Mouse (Mus musculus): ENCODE measurements around the gene Foxa1.

- TF ChIP-seq CTCF (IDR thresholded peaks at IDR 0.05; ENCODE audit: extremely low read depth, insufficient read length, insufficient replicate concordance, low read depth, low read length) (no peak), POLR2A (IDR thresholded peaks at IDR 0.05; ENCODE audit: low read depth, low read length) (no peak)
These were observed 5.6 kb upstream of the Foxa1 start for GRCm38 (mm10) chr12:57552286-57552685.
